ENCODE assay signal across 9 mouse cellular contexts in genomic region chr16:25967297-25967696, GRCm38 (mm10).
DNase-seq lines count a peak whose midpoint lies in the region; ATAC-seq and TF ChIP-seq lines count a peak whose summit lies in the region.
"Had no signal": no experiment of that assay in that cellular context is flagged by ENCODE, and none has a peak within 500 bp of the region (broad histone marks: within the 10 kb centered on the region; RNA-seq: fewer than 3 reads in every experiment).

No protein-coding gene starts in this region.

- no peak overlapping the region for H3K4me3 ChIP-seq in forebrain, embryonic 12.5 days (replicated peaks)
- no peak overlapping the region for H3K4me3 ChIP-seq in kidney, postnatal 0 days (replicated peaks; ENCODE audit: low read depth, low read length)
- H3K4me3 ChIP-seq in liver, adult 2 months (ENCODE audit: insufficient read depth, low read depth, low read length) = no peak overlapping the region
- H3K4me3 ChIP-seq in neural tube, embryonic 14.5 days (ENCODE audit: low read depth, low read length) = no peak overlapping the region
- H3K4me3 ChIP-seq: limb, embryonic 15.5 days had no signal

- ATAC-seq in forebrain, embryonic 12.5 days (ENCODE audit: low FRiP score) = peak; percentile 70
- no peak for ATAC-seq in kidney, postnatal 0 days (replicated peaks; ENCODE audit: low FRiP score, low read depth)
- ATAC-seq in neural tube, embryonic 14.5 days (ENCODE audit: low read depth) = peak; percentile 70; the same call in 1 of the 2 replicates
- no peak for ATAC-seq in activated CD4-positive, CD25-positive, alpha-beta regulatory T cell, adult 4 months

- DNase-seq in urinary bladder, postnatal 36 days (ENCODE audit: low spot score in 2 of 2) = peak; percentile 47 to 60
- DNase-seq in urinary bladder, adult 18-20 months (ENCODE audit: low spot score in 2 of 2) = no peak
- peak; percentile 12 for DNase-seq in c-Kit-negative CD71-positive TER-119-positive erythroid progenitor cells, embryonic 14.5 days (ENCODE audit: low read depth, low spot score)
- peak; percentile 83 for DNase-seq in kidney, postnatal 0 days (ENCODE audit: low spot score)
- DNase-seq in liver, adult 2 months (ENCODE audit: extremely low read depth, low read depth, low spot score) = peak; percentile 26

- H3K36me3 ChIP-seq in forebrain, embryonic 12.5 days (replicated peaks) = no peaks in the 10 kb centered on the region
- H3K36me3 ChIP-seq in kidney, postnatal 0 days (ENCODE audit: insufficient read depth, low read length) = 0 out of 2 replicates have a peak, but pooled peaks cover 9% of the 10 kb centered on the region
- no peaks in the 10 kb centered on the region for H3K36me3 ChIP-seq in liver, adult 2 months (ENCODE audit: control insufficient read depth, insufficient read depth, low read length)
- no peaks in the 10 kb centered on the region for H3K36me3 ChIP-seq in neural tube, embryonic 14.5 days (ENCODE audit: control insufficient read depth, insufficient read depth, low read length)

- TF ChIP-seq POLR2A in liver, adult 2 months (IDR thresholded peaks at IDR 0.05; ENCODE audit: extremely low read depth, insufficient read depth, low read length) = no peak

- H3K27ac ChIP-seq in forebrain, embryonic 12.5 days = no peak overlapping the region
- no peak overlapping the region for H3K27ac ChIP-seq in kidney, postnatal 0 days
- no peak overlapping the region for H3K27ac ChIP-seq in liver, adult 2 months (replicated peaks; ENCODE audit: insufficient read depth, low read depth, low read length)
- H3K27ac ChIP-seq in neural tube, embryonic 14.5 days (ENCODE audit: low read depth, low read length) = no peak overlapping the region
- H3K27ac ChIP-seq: limb, embryonic 15.5 days had no signal

- H3K9me3 ChIP-seq in forebrain, embryonic 12.5 days = no peaks in the 10 kb centered on the region
- H3K9me3 ChIP-seq in kidney, postnatal 0 days (replicated peaks; ENCODE audit: low read length) = no peaks in the 10 kb centered on the region
- no peaks in the 10 kb centered on the region for H3K9me3 ChIP-seq in neural tube, embryonic 14.5 days (ENCODE audit: control insufficient read depth, low read length)
- H3K9me3 ChIP-seq: limb, embryonic 15.5 days had no signal

- H3K9ac ChIP-seq in forebrain, embryonic 12.5 days = no peak overlapping the region
- no peak overlapping the region for H3K9ac ChIP-seq in kidney, postnatal 0 days (ENCODE audit: low read depth, low read length)
- no peak overlapping the region for H3K9ac ChIP-seq in liver, adult 2 months (ENCODE audit: low read depth, low read length)
- no peak overlapping the region for H3K9ac ChIP-seq in neural tube, embryonic 14.5 days (replicated peaks; ENCODE audit: low read depth, low read length)
- H3K9ac ChIP-seq: limb, embryonic 15.5 days had no signal

- WGBS in forebrain, embryonic 12.5 days = 26% methylated on average over 3 of the region's 3 CpGs
- 15% methylated on average over 3 of the region's 3 CpGs for WGBS in kidney, postnatal 0 days
- 20% methylated on average over 3 of the region's 3 CpGs for WGBS in liver, adult 2 months
- 25% methylated on average over 3 of the region's 3 CpGs for WGBS in neural tube, embryonic 14.5 days

- H3K27me3 ChIP-seq in forebrain, embryonic 12.5 days = no peaks in the 10 kb centered on the region
- H3K27me3 ChIP-seq in kidney, postnatal 0 days (ENCODE audit: insufficient read depth, low read length) = no peaks in the 10 kb centered on the region
- no peaks in the 10 kb centered on the region for H3K27me3 ChIP-seq in liver, adult 2 months (ENCODE audit: control insufficient read depth, insufficient read depth, low read length)
- no peaks in the 10 kb centered on the region for H3K27me3 ChIP-seq in neural tube, embryonic 14.5 days (ENCODE audit: control insufficient read depth, insufficient read depth, low read length)
- H3K27me3 ChIP-seq: limb, embryonic 15.5 days had no signal

- TF ChIP-seq CTCF in kidney, postnatal 0 days (IDR thresholded peaks at IDR 0.05; ENCODE audit: low read depth) = peak; percentile 94
- TF ChIP-seq CTCF in liver, adult 2 months (IDR thresholded peaks at IDR 0.05; ENCODE audit: low read depth, low read length) = peak; percentile 54

- no peaks in the 10 kb centered on the region for H3K4me1 ChIP-seq in forebrain, embryonic 12.5 days
- no peaks in the 10 kb centered on the region for H3K4me1 ChIP-seq in kidney, postnatal 0 days (replicated peaks; ENCODE audit: insufficient read depth, low read length)
- H3K4me1 ChIP-seq in liver, adult 2 months (ENCODE audit: control insufficient read depth, insufficient read depth, low read length) = no peaks in the 10 kb centered on the region
- H3K4me1 ChIP-seq in neural tube, embryonic 14.5 days (ENCODE audit: control insufficient read depth, insufficient read depth, low read length) = no peaks in the 10 kb centered on the region
- H3K4me1 ChIP-seq: limb, embryonic 15.5 days had no signal

- no peak overlapping the region for H3K4me2 ChIP-seq in forebrain, embryonic 12.5 days
- no peak overlapping the region for H3K4me2 ChIP-seq in kidney, postnatal 0 days (ENCODE audit: low read length)
- H3K4me2 ChIP-seq in neural tube, embryonic 14.5 days (ENCODE audit: low read depth, low read length) = no peak overlapping the region
- H3K4me2 ChIP-seq: limb, embryonic 15.5 days had no signal

- H3K79me2 ChIP-seq in liver, adult 2 months (ENCODE audit: control insufficient read depth, insufficient read depth, low read length) = no peaks in the 10 kb centered on the region

Comparison
In these comparisons a context has a peak if more than half of its experiments do, and no peak if none do; other contexts are left out.
1. DNase-seq: peak in urinary bladder, postnatal 36 days (2 of 2), c-Kit-negative CD71-positive TER-119-positive erythroid progenitor cells, embryonic 14.5 days (single experiment), kidney, postnatal 0 days (single experiment) and liver, adult 2 months (single experiment); none in urinary bladder, adult 18-20 months (0 of 2).
2. ATAC-seq: peak in forebrain, embryonic 12.5 days (single experiment) and neural tube, embryonic 14.5 days (single experiment); none in kidney, postnatal 0 days (single experiment) and activated CD4-positive, CD25-positive, alpha-beta regulatory T cell, adult 4 months (single experiment).